Mouse (Mus musculus) heart, adult 9 months (tissue): ENCODE results near the gene Adam22.
A peak's percentile ranks its signal among the peaks of the same experiment; 100 is the strongest.

ENCODE experiments used
- DNase-seq, 2 experiments: peaks; one replicate each; pipeline ENCODE4 v3.0.0; 2022; ENCODE audit warnings: low spot score in 2 of 2

Gene Adam22

GRCm38 (mm10) chr5:8367614-8368327, at the start of gene Adam22:
Gene Adam22, minus strand, starts transcription at chr5:8368160.
- peak; percentile 76 to 77 for DNase-seq

GRCm38 (mm10) chr5:8417443-8417842, 49.5 kb upstream of the Adam22 start:
- no peak for DNase-seq

GRCm38 (mm10) chr5:8416683-8417413, 48.9 kb upstream of the Adam22 start:
- no peak for DNase-seq

- no peak for DNase-seq
Measured at GRCm38 (mm10) chr5:8408746-8409145, 40.8 kb upstream of the Adam22 start.

- no peak for DNase-seq
Measured at GRCm38 (mm10) chr5:8397587-8398249, 29.8 kb upstream of the Adam22 start.

GRCm38 (mm10) chr5:8393891-8394583, 26.1 kb upstream of the Adam22 start:
- no peak for DNase-seq

GRCm38 (mm10) chr5:8374297-8374906, 6.4 kb upstream of the Adam22 start:
- DNase-seq, result no peak

- DNase-seq, result no peak
Measured at GRCm38 (mm10) chr5:8373415-8373814, 5.5 kb upstream of the Adam22 start.

GRCm38 (mm10) chr5:8368781-8369180, 821 bp upstream of the Adam22 start:
- no peak for DNase-seq

GRCm38 (mm10) chr5:8368328-8368692, 350 bp upstream of the Adam22 start:
- DNase-seq, result no peak

- DNase-seq, result no peak
Measured at GRCm38 (mm10) chr5:8366771-8367613, 968 bp downstream of the Adam22 start.

- DNase-seq, result no peak
Measured at GRCm38 (mm10) chr5:8362361-8362760, 5.6 kb downstream of the Adam22 start.

GRCm38 (mm10) chr5:8357677-8358076, 10.3 kb downstream of the Adam22 start:
- DNase-seq, result no peak

GRCm38 (mm10) chr5:8356885-8357651, 10.9 kb downstream of the Adam22 start:
- DNase-seq, result peak; percentile 25 to 51

GRCm38 (mm10) chr5:8356326-8356725, 11.6 kb downstream of the Adam22 start:
- DNase-seq, result peak in 1 of 2 experiments; percentile 12

GRCm38 (mm10) chr5:8349557-8349956, 18.4 kb downstream of the Adam22 start:
- no peak for DNase-seq

- DNase-seq, result no peak
Measured at GRCm38 (mm10) chr5:8346329-8346728, 21.6 kb downstream of the Adam22 start.

GRCm38 (mm10) chr5:8343296-8343695, 24.7 kb downstream of the Adam22 start:
- DNase-seq, result no peak

- DNase-seq, result no peak
Measured at GRCm38 (mm10) chr5:8341676-8342075, 26.3 kb downstream of the Adam22 start.
